Mouse (Mus musculus): ENCODE measurements at regions not wholly inside any gene's neighbourhood (a gene's known extent, or its start where the extent isn't known, plus 50 kb on each side); places are given as distances from the start of the nearest gene placed in this dataset.

GRCm38 (mm10) chr5:107037087-107037486 lies 73.0 kb downstream of the Cdc7 start:
- TF ChIP-seq CTCF (IDR thresholded peaks at IDR 0.05; ENCODE audit: low read depth, low read length) = no peak
- no peak for TF ChIP-seq GATA1 (IDR thresholded peaks at IDR 0.05; ENCODE audit: borderline replicate concordance, low read length)
- TF ChIP-seq TAL1 (conservative IDR thresholded peaks at IDR 0.05; ENCODE audit: low read depth, low read length) = no peak
- TF ChIP-seq POLR2AphosphoS5 (IDR thresholded peaks at IDR 0.05; ENCODE audit: insufficient replicate concordance, low read depth, low read length) = no peak

All from G1E (cell line).